Mouse (Mus musculus) right cerebral cortex, postnatal 10 days (tissue): ENCODE measurements around the gene Wnt3.
"Not testable (repeated sequence)": the region's sequence is repeated elsewhere in the genome, so short reads cannot be mapped to it uniquely, and the experiment has no call there.

ENCODE experiments used
- DNase-seq, 2 experiments: peaks; one replicate each; pipeline ENCODE4 v3.0.0; 2021; ENCODE audit warnings: low spot score in 2 of 2

Gene Wnt3

GRCm38 (mm10) chr11:103773387-103774227, at the start of gene Wnt3:
Gene Wnt3, plus strand, starts transcription at chr11:103774150.
- DNase-seq: no peak

GRCm38 (mm10) chr11:103724331-103724771, 49.6 kb upstream of the Wnt3 start:
- DNase-seq: peak; percentile 43 to 72

- DNase-seq: no peak
These were observed 44.5 kb upstream of the Wnt3 start for GRCm38 (mm10) chr11:103729282-103729985.

GRCm38 (mm10) chr11:103731594-103731993, 42.4 kb upstream of the Wnt3 start:
- DNase-seq: no peak

- no peak for DNase-seq
These were observed 41.6 kb upstream of the Wnt3 start for GRCm38 (mm10) chr11:103732306-103732705.

- no peak for DNase-seq
These were observed 40.9 kb upstream of the Wnt3 start for GRCm38 (mm10) chr11:103733069-103733468.

- DNase-seq: no peak
These were observed 40.0 kb upstream of the Wnt3 start for GRCm38 (mm10) chr11:103733961-103734360.

GRCm38 (mm10) chr11:103734411-103735045, 39.4 kb upstream of the Wnt3 start:
- DNase-seq: no peak

GRCm38 (mm10) chr11:103735046-103735781, 38.7 kb upstream of the Wnt3 start:
- DNase-seq: no peak

GRCm38 (mm10) chr11:103749306-103750089, 24.5 kb upstream of the Wnt3 start, which contains the start of gene Wnt9b:
Gene Wnt9b, minus strand, starts transcription at chr11:103749821.
- DNase-seq: no peak

GRCm38 (mm10) chr11:103750612-103751011, 23.3 kb upstream of the Wnt3 start:
- DNase-seq: no peak

- DNase-seq: no peak
These were observed 15.9 kb upstream of the Wnt3 start for GRCm38 (mm10) chr11:103758054-103758453.

GRCm38 (mm10) chr11:103758706-103759105, 15.2 kb upstream of the Wnt3 start:
- DNase-seq: peak; percentile 45 to 65

- DNase-seq: no peak
These were observed 13.8 kb upstream of the Wnt3 start for GRCm38 (mm10) chr11:103760101-103760500.

GRCm38 (mm10) chr11:103760891-103761290, 13.1 kb upstream of the Wnt3 start:
- not testable (repeated sequence) for DNase-seq

- DNase-seq: peak; percentile 59 to 61
These were observed 10.4 kb upstream of the Wnt3 start for GRCm38 (mm10) chr11:103763410-103764163.

- no peak for DNase-seq
These were observed 9.3 kb upstream of the Wnt3 start for GRCm38 (mm10) chr11:103764601-103765000.

GRCm38 (mm10) chr11:103765556-103766011, 8.4 kb upstream of the Wnt3 start:
- DNase-seq: no peak

GRCm38 (mm10) chr11:103771160-103771817, 2.7 kb upstream of the Wnt3 start:
- no peak for DNase-seq
